Mouse (Mus musculus): ENCODE results near the gene Astn1.

DNA sequence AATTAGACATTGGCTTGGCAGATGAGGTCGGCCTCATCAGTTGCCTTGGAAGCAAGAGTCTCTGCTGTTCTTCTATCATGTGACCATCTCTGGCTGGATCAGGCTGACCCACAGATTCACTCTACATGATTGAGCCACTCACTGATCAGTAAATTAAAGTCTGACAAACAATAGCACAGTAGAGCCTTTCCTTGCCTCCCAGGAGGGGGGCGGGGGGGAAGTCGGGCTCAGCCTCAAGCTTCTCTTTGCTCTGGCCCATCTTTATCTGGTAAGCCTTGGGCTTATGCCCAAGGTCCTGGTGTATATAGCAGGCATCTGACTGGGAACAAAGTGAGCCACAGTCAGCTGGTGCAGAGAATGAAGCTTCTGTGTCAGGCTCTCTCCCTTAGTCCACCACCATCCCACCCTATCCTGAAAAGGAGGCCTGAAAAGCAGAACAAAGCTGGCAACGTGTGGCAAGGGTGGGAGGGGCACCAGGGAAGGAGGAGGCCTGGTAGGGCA, 127.5 kb downstream of the Astn1 start:
- TF ChIP-seq POLR2A (IDR thresholded peaks at IDR 0.05; ENCODE audit: borderline replicate concordance, extremely low read depth, low read depth, low read length) (no peak), CTCF (IDR thresholded peaks at IDR 0.05; ENCODE audit: insufficient read depth, low read length) (no peak)

Data from lung, adult 2 months (tissue).